Mouse (Mus musculus) erythroblast, embryonic 14.5 days (primary cell): ENCODE data around the gene Aldh1a2.

Source experiments
- GATA1 ChIP-seq: IDR thresholded peaks from 2 replicates; pipeline ENCODE4 v1.6.1; 2012; ENCODE audit warnings: low read length, inconsistent platforms, mixed read lengths
- TAL1 ChIP-seq: IDR thresholded peaks from 3 replicates; pipeline ENCODE4 v1.6.1; 2012; ENCODE audit warnings: low read length, inconsistent platforms, mixed read lengths

DNA sequence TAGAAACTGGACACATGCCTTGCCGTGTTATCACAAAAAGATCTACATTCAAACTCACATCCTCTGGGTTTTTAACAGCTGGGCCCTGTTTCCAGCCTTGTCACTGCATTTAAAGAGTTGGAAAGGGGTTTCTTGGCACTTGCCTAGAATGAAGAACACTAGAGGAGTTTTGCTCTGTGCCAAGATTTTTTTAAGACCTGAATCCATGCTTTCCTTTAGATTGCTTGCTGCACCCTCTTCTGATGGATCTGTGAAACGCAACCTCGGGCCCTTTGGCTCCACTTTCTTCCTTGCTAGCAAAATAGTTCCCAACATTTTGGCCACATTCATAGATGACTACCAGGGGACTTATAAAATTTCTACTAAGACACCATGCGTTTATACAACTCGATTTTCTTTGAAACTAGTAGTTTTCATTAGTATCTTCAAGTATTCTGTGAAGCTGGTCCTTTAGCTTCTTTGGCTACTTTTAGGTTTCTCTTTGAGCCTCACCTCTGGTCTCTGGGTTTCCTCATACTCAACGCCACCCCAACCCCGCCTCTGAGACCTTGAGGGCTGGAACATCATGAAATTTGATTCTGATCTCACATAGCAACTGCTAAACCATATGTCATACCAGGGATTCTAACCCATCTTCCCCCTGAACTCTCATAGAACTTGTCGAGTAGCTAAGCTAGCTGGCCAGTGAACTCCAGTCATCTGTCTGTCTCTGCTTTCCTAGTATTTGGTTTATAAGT lies 35.5 kb upstream of the Aldh1a2 start:
- TF ChIP-seq GATA1 (no peak), TAL1 (no peak)
